In genomic region chr3:69722187-69722867, GRCm38 (mm10) we compare ENCODE assay signal across 8 mouse cellular contexts. TPM values are rescaled to one million over a fixed set of nuclear protein-coding genes. Genes with fewer than 3 reads are reported as not detected.
DNase-seq lines count a peak whose midpoint lies in the region; ATAC-seq and TF ChIP-seq lines count a peak whose summit lies in the region.

No protein-coding gene starts in this region.

- in situ Hi-C loops in ES-E14 (cut with MboI; ENCODE audit: low sequenced_read_pairs in 2 of 2, unreplicated experiment in 2 of 2), result no loop called here

- peaks cover 3% of the 10 kb centered on the region; the same call in 1 of the 2 replicates for H3K36me3 ChIP-seq in ES-E14 (ENCODE audit: control insufficient read depth, insufficient read depth, low read length, poor library complexity, severe bottlenecking)
- H3K36me3 ChIP-seq in embryonic facial prominence, embryonic 14.5 days (ENCODE audit: control insufficient read depth, insufficient read depth, low read length), result 0 out of 2 replicates have a peak, but pooled peaks cover 16% of the 10 kb centered on the region
- H3K36me3 ChIP-seq in heart, embryonic 14.5 days (ENCODE audit: control insufficient read depth, insufficient read depth, low read length), result peaks cover 28% of the 10 kb centered on the region
- H3K36me3 ChIP-seq in liver, embryonic 16.5 days (ENCODE audit: control insufficient read depth, insufficient read depth), result no peaks in the 10 kb centered on the region
- H3K36me3 ChIP-seq in neural tube, embryonic 13.5 days, result peaks cover 14% of the 10 kb centered on the region

- H3K9me3 ChIP-seq in ES-E14 (ENCODE audit: control insufficient read depth, insufficient read depth, low read depth, low read length), result no peaks in the 10 kb centered on the region
- H3K9me3 ChIP-seq in embryonic facial prominence, embryonic 14.5 days (ENCODE audit: control insufficient read depth, low read length), result no peaks in the 10 kb centered on the region
- no peaks in the 10 kb centered on the region for H3K9me3 ChIP-seq in heart, embryonic 14.5 days (ENCODE audit: control insufficient read depth, low read length)
- H3K9me3 ChIP-seq in liver, embryonic 16.5 days (replicated peaks; ENCODE audit: control insufficient read depth, low read length), result no peaks in the 10 kb centered on the region
- H3K9me3 ChIP-seq in neural tube, embryonic 13.5 days, result no peaks in the 10 kb centered on the region

- H3K4me2 ChIP-seq in embryonic facial prominence, embryonic 14.5 days (ENCODE audit: low read depth, low read length), result peak overlapping the region; percentile 90
- peak overlapping the region; percentile 85 for H3K4me2 ChIP-seq in heart, embryonic 14.5 days (ENCODE audit: low read length)
- H3K4me2 ChIP-seq in liver, embryonic 16.5 days (ENCODE audit: low read depth, low read length), result peak overlapping the region; percentile 83
- peak overlapping the region; percentile 85 for H3K4me2 ChIP-seq in neural tube, embryonic 13.5 days

- no peaks in the 10 kb centered on the region for H3K27me3 ChIP-seq in embryonic facial prominence, embryonic 14.5 days (replicated peaks; ENCODE audit: control insufficient read depth, insufficient read depth, low read length)
- H3K27me3 ChIP-seq in heart, embryonic 14.5 days (ENCODE audit: control insufficient read depth, insufficient read depth, low read length), result no peaks in the 10 kb centered on the region
- H3K27me3 ChIP-seq in liver, embryonic 16.5 days (ENCODE audit: control insufficient read depth, insufficient read depth, low read depth, low read length), result no peaks in the 10 kb centered on the region
- H3K27me3 ChIP-seq in neural tube, embryonic 13.5 days, result no peaks in the 10 kb centered on the region

- DNase-seq in ES-E14 (ENCODE audit: low read depth, low spot score), result no peak
- DNase-seq in adrenal gland, postnatal 14 days, result peak; percentile 62
- peak; percentile 53 for DNase-seq in embryonic facial prominence, embryonic 14.5 days (ENCODE audit: low spot score)
- DNase-seq in kidney, postnatal 10 days, result peak; percentile 57
- peak; percentile 36 for DNase-seq in urinary bladder, postnatal 25 days (ENCODE audit: low spot score)

- peak overlapping the region; percentile 86 for H3K27ac ChIP-seq in ES-E14 (ENCODE audit: insufficient read depth, low read depth, low read length, poor library complexity, severe bottlenecking)
- H3K27ac ChIP-seq in embryonic facial prominence, embryonic 14.5 days (replicated peaks; ENCODE audit: low read depth, low read length), result peak overlapping the region; percentile 91
- H3K27ac ChIP-seq in heart, embryonic 14.5 days (replicated peaks in 1 of 2; ENCODE audit: control insufficient read depth in 1 of 2, insufficient read depth in 1 of 2, low read depth in 2 of 2, low read length in 2 of 2), result peak overlapping the region; percentile 91 to 94
- peak overlapping the region; percentile 85 for H3K27ac ChIP-seq in liver, embryonic 16.5 days (ENCODE audit: low read length)
- peak overlapping the region; percentile 93 for H3K27ac ChIP-seq in neural tube, embryonic 13.5 days (replicated peaks)

- WGBS in embryonic facial prominence, embryonic 14.5 days, result under 1% methylated on average over 35 of the region's 58 CpGs
- under 1% methylated on average over 57 of the region's 58 CpGs for WGBS in heart, embryonic 14.5 days
- WGBS in liver, embryonic 16.5 days (ENCODE audit: insufficient replicate concordance), result 0% methylated on average over 43 of the region's 58 CpGs
- WGBS in neural tube, embryonic 13.5 days, result under 1% methylated on average over 58 of the region's 58 CpGs

- H3K4me1 ChIP-seq in ES-E14 (ENCODE audit: control insufficient read depth in 2 of 2, insufficient read depth in 2 of 2, low read length in 2 of 2, poor library complexity in 1 of 2), result peaks cover 0 to 3% of the 10 kb centered on the region in 2 experiments; a peak in 2 of 4 replicates
- peaks cover 14% of the 10 kb centered on the region for H3K4me1 ChIP-seq in embryonic facial prominence, embryonic 14.5 days (ENCODE audit: control insufficient read depth, insufficient read depth, low read length)
- peaks cover 2 to 14% of the 10 kb centered on the region in 2 experiments; a peak in 3 of 4 replicates for H3K4me1 ChIP-seq in heart, embryonic 14.5 days (ENCODE audit: control insufficient read depth in 2 of 2, insufficient read depth in 2 of 2, low read length in 2 of 2)
- peaks cover 6% of the 10 kb centered on the region for H3K4me1 ChIP-seq in liver, embryonic 16.5 days (ENCODE audit: control insufficient read depth, low read depth, low read length)
- peaks cover 23% of the 10 kb centered on the region for H3K4me1 ChIP-seq in neural tube, embryonic 13.5 days (replicated peaks)

- H3K4me3 ChIP-seq in ES-E14 (ENCODE audit: insufficient read depth in 1 of 2, low read depth in 1 of 2, low read length in 2 of 2, poor library complexity in 1 of 2, severe bottlenecking in 1 of 2), result peak overlapping the region; percentile 96 to 97
- peak overlapping the region; percentile 86 for H3K4me3 ChIP-seq in embryonic facial prominence, embryonic 14.5 days (ENCODE audit: low read depth, low read length)
- peak overlapping the region; percentile 96 to 97 for H3K4me3 ChIP-seq in heart, embryonic 14.5 days (ENCODE audit: control insufficient read depth in 1 of 2, insufficient read depth in 1 of 2, low read depth in 1 of 2, low read length in 2 of 2)
- H3K4me3 ChIP-seq in liver, embryonic 16.5 days (ENCODE audit: low read depth, low read length), result peak overlapping the region; percentile 84
- H3K4me3 ChIP-seq in neural tube, embryonic 13.5 days, result peak overlapping the region; percentile 94

- H3K9ac ChIP-seq in ES-E14 (ENCODE audit: insufficient read depth, low read depth, low read length, poor library complexity, severe bottlenecking), result peak overlapping the region; percentile 100
- peak overlapping the region; percentile 95 for H3K9ac ChIP-seq in embryonic facial prominence, embryonic 14.5 days (ENCODE audit: low read depth, low read length)
- H3K9ac ChIP-seq in heart, embryonic 14.5 days (ENCODE audit: low read length), result peak overlapping the region; percentile 96
- H3K9ac ChIP-seq in liver, embryonic 16.5 days (ENCODE audit: low read depth, low read length), result peak overlapping the region; percentile 83
- H3K9ac ChIP-seq in neural tube, embryonic 13.5 days, result peak overlapping the region; percentile 94

- ATAC-seq in embryonic facial prominence, embryonic 14.5 days (ENCODE audit: low read depth), result peak; percentile 81
- peak; percentile 70 for ATAC-seq in heart, embryonic 14.5 days (ENCODE audit: insufficient number of reproducible peaks, insufficient read depth, low FRiP score, low read depth)
- ATAC-seq in liver, embryonic 16.5 days (ENCODE audit: low read depth), result peak; percentile 68
- peak; percentile 90 for ATAC-seq in neural tube, embryonic 13.5 days (ENCODE audit: low read depth)

TF ChIP-seq in ES-E14, 5 proteins besides CTCF, POLR2A, EP300 and RAD21:
- TF ChIP-seq ZC3H11A (IDR thresholded peaks at IDR 0.05; ENCODE audit: borderline replicate concordance, low read depth, low read length), result no peak
- TF ChIP-seq CHD2 (IDR thresholded peaks at IDR 0.05; ENCODE audit: low read depth, low read length), result no peak
- no peak for TF ChIP-seq ZNF384 (IDR thresholded peaks at IDR 0.05; ENCODE audit: low read depth, low read length)
- no peak for TF ChIP-seq HCFC1 (IDR thresholded peaks at IDR 0.05; ENCODE audit: borderline replicate concordance, insufficient read depth, low read length)
- TF ChIP-seq MAFK (IDR thresholded peaks at IDR 0.05; ENCODE audit: insufficient read depth, low read depth, low read length), result no peak
TF ChIP-seq in ES-E14: peak in this region for 0.

RNA-seq across cellular contexts. Expression of gene Nmd3, which starts 0.5 kb away (rescaled TPM):
- total RNA-seq in ES-E14 (2012; rRNA removed), result 141 and 213 TPM in 2 replicates
- 91.9 and 99.6 TPM in 2 replicates for total RNA-seq in adrenal gland, postnatal 14 days (2021)
- polyA plus RNA-seq in embryonic facial prominence, embryonic 14.5 days (2014; fragmentation: Nextera tagmentation; extraction: Ambion mirVana), result 123 and 131 TPM in 2 replicates
- polyA plus RNA-seq in heart, embryonic 14.5 days (2014; fragmentation: Nextera tagmentation; extraction: Ambion mirVana), result 102 and 107 TPM in 2 replicates
- polyA plus RNA-seq in liver, embryonic 16.5 days (2015; fragmentation: Nextera tagmentation; extraction: Ambion mirVana), result 48.5 and 60.9 TPM in 2 replicates
- 111 and 122 TPM in 2 replicates for polyA plus RNA-seq in neural tube, embryonic 13.5 days (2015; fragmentation: Nextera tagmentation; extraction: Ambion mirVana)
